Mouse (Mus musculus): ENCODE data around the gene Errfi1.

GRCm38 (mm10) chr4:150821381-150821780 lies 32.3 kb upstream of the Errfi1 start:
- TF ChIP-seq CTCF (IDR thresholded peaks at IDR 0.05; ENCODE audit: control insufficient read depth, insufficient read depth, low read length) (no peak), POLR2A (IDR thresholded peaks at IDR 0.05; ENCODE audit: borderline replicate concordance, control insufficient read depth, low read depth, low read length) (no peak)
